Mouse (Mus musculus) myocyte (in vitro differentiated cells): ENCODE measurements around the gene Dennd1c.

Experiments
- CEBPB ChIP-seq: IDR thresholded peaks from 2 replicates; pipeline ENCODE4 v1.6.1; 2011; ENCODE audit warnings: mild to moderate bottlenecking, moderate library complexity; ENCODE audit not compliant: poor library complexity, insufficient read depth, severe bottlenecking
- E2F4 ChIP-seq: IDR thresholded peaks from one replicate; pipeline ENCODE4 v1.6.1; 2011; ENCODE audit warnings: mild to moderate bottlenecking, control low read depth, moderate library complexity; ENCODE audit not compliant: insufficient read depth
- MAX ChIP-seq: IDR thresholded peaks from one replicate; pipeline ENCODE4 v1.6.1; 2011; ENCODE audit warnings: low read depth, mild to moderate bottlenecking, control low read depth
- MYOD1 ChIP-seq, 3 experiments: IDR thresholded peaks; one replicate each; pipeline ENCODE4 v1.6.1; 2011; ENCODE audit warnings: control low read depth in 2 of 3, low read depth in 2 of 3, mild to moderate bottlenecking in 2 of 3, moderate library complexity in 1 of 3; ENCODE audit not compliant: insufficient read length in 2 of 3, control insufficient read depth in 1 of 3
- MYOG ChIP-seq, 3 experiments: IDR thresholded peaks; one replicate each; pipeline ENCODE4 v1.6.1; 2011; ENCODE audit warnings: control low read depth in 2 of 3, low read depth in 2 of 3, mild to moderate bottlenecking in 2 of 3; ENCODE audit not compliant: insufficient read length in 2 of 3, control insufficient read depth in 1 of 3, insufficient read depth in 1 of 3
- POLR2A ChIP-seq: IDR thresholded peaks from one replicate; pipeline ENCODE4 v1.6.1; 2011; ENCODE audit warnings: low read depth, mild to moderate bottlenecking, control low read depth, moderate library complexity; ENCODE audit not compliant: insufficient read length
- POLR2AphosphoS2 ChIP-seq: IDR thresholded peaks from one replicate; pipeline ENCODE4 v1.6.1; 2011; ENCODE audit warnings: low read depth, control low read depth; ENCODE audit not compliant: insufficient read length
- REST ChIP-seq: IDR thresholded peaks from one replicate; pipeline ENCODE4 v1.6.1; 2011; ENCODE audit warnings: mild to moderate bottlenecking, control low read depth, moderate library complexity; ENCODE audit not compliant: insufficient read depth, insufficient read length
- SRF ChIP-seq: IDR thresholded peaks from one replicate; pipeline ENCODE4 v1.6.1; 2011; ENCODE audit warnings: low read depth; ENCODE audit not compliant: control insufficient read depth, insufficient read length
- TCF12 ChIP-seq: IDR thresholded peaks from one replicate; pipeline ENCODE4 v1.6.1; 2011; ENCODE audit warnings: mild to moderate bottlenecking, control low read depth; ENCODE audit not compliant: poor library complexity, insufficient read depth, severe bottlenecking
- USF1 ChIP-seq: IDR thresholded peaks from one replicate; pipeline ENCODE4 v1.6.1; 2011; ENCODE audit warnings: low read depth, mild to moderate bottlenecking, control low read depth, moderate library complexity

GRCm38 (mm10) chr17:57104496-57104895 is 26.2 kb upstream of the Dennd1c start:
- TF ChIP-seq POLR2A = no peak
- no peak for TF ChIP-seq USF1
- no peak for TF ChIP-seq POLR2AphosphoS2
- TF ChIP-seq MAX = no peak
- TF ChIP-seq CEBPB = no peak
- TF ChIP-seq SRF = no peak
- TF ChIP-seq MYOD1 (IDR thresholded peaks at IDR 0.05; ENCODE audit: control insufficient read depth in 1 of 3, insufficient read length in 2 of 3, low read depth in 2 of 3) = no peak
- no peak for TF ChIP-seq E2F4
- no peak for TF ChIP-seq REST
- no peak for TF ChIP-seq MYOG (IDR thresholded peaks at IDR 0.05; ENCODE audit: control insufficient read depth in 1 of 3, insufficient read depth in 1 of 3, insufficient read length in 2 of 3, low read depth in 2 of 3)
- no peak for TF ChIP-seq TCF12
